Mouse (Mus musculus) thymus, postnatal 4 days (tissue): Measurements from ENCODE around the gene Rbm17.
A peak's percentile ranks its signal among the peaks of the same experiment; 100 is the strongest.
"Not testable (repeated sequence)": the region's sequence is repeated elsewhere in the genome, so short reads cannot be mapped to it uniquely, and the experiment has no call there.

Experiments
- DNase-seq: peaks from one replicate; pipeline ENCODE4 v3.0.0; 2021

Gene Rbm17

DNA sequence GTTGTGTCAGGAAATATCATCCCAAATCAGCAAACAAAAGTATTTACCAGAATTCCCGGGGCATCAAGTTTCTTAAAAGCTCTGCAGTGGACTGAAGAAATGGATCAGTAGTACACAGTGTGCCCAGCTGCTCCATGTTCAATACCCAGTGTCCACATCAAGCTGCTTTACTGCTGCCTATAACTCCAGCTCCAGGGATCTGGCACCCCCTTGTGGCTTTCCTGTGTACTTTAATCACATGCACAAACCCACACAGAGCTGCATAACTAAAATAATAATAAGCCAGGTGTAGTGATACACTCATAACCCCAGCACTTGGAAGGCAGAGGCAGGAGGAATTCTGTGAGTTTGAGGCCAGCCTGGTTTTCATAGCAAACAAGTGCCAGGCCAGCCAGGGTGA is 61.3 kb downstream of the Rbm17 start:
- peak; percentile 83 for DNase-seq

DNA sequence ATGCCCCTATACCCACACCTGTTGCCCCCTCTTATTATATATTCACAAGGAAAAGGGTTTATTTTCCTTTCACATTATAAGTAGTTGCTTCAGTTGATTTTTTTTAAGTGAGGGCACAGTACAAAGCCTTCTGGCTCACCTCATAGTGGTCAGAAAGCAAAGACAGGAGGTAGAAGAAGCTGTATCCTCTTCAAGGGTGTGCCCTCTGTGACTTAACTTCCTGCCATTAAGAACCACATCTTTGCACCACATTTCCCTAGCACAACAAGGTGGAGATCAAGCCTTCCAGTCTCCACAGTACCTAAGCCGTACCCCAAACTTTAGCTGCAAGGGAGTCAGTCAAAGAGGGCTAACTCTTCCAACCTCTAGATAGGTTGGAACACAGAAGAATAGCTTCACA is 61.8 kb downstream of the Rbm17 start:
- DNase-seq: no peak

DNA sequence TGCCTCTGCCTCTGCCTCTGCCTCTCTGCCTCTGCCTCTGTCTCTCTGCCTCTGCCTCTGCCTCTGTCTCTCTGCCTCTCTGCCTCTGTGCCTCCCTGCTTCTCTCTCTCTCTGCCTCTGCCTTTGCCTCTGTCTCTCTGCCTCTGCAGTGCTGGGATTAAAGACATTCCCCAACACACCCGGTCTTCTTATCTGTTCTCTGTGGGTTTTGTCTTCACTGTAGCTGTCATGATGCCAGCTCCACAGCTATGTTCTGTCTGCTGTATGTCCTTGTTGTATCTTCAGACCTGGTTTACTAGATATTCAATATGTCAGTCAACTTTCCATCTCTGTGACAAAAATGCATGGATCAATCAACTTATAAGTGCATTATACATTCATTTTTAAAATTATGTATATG is 62.4 kb downstream of the Rbm17 start:
- DNase-seq: not testable (repeated sequence)

DNA sequence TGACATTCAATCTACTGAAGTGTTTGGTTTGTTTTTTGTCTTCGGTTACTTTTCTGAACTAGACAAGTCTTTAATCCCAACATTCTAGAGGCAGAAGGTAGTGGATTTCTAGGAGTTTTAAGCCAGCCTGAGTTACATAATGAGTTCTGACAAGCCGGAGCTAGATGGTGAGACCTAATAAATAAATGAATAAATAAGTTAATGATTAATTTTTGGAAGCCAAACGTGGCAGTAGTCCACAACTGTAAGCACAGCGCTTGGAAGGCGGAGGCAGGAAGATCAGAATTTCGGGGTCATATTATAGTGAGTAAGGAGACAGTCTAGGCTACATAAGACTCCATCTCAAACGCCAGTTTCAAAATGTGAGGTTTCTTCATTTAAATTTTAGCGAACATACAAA is 68.0 kb downstream of the Rbm17 start:
- no peak for DNase-seq
